Mouse (Mus musculus) midbrain, postnatal 0 days (tissue): Measurements from ENCODE around the gene Plekhh3. TPM values are rescaled to one million over a fixed set of nuclear protein-coding genes. Genes with fewer than 3 reads are reported as not detected.

Experiments
- ATAC-seq: fragments of 200-750 bp; cut with Nextera tagmentation; 2 replicates; pipeline ENCODE4 v1.8.0; 2017; ENCODE audit warnings: moderate number of reproducible peaks, mild to moderate bottlenecking, moderate TSS enrichment, moderate library complexity; ENCODE audit not compliant: low FRiP score
- DNase-seq: peaks from one replicate; pipeline ENCODE4 v3.0.0-alpha.2; 2015; ENCODE audit warnings: low spot score
- H3K27ac ChIP-seq: fragments of 300-500 bp; sonication (generic); 2 replicates; pipeline ENCODE4 v1.5.1; 2014; ENCODE audit warnings: low read depth, mild to moderate bottlenecking, low read length, mixed read lengths
- H3K27me3 ChIP-seq: fragments of 300-500 bp; sonication (generic); 2 replicates; pipeline ENCODE4 v1.6.1; 2014; ENCODE audit warnings: low read length, control low read depth, mixed read lengths; ENCODE audit not compliant: insufficient read depth
- H3K36me3 ChIP-seq: fragments of 300-500 bp; sonication (generic); 2 replicates; pipeline ENCODE4 v1.6.1; 2014; ENCODE audit warnings: low read length, control low read depth, mixed read lengths; ENCODE audit not compliant: insufficient read depth
- H3K4me1 ChIP-seq: fragments of 300-500 bp; sonication (generic); 2 replicates; pipeline ENCODE4 v1.6.1; 2014; ENCODE audit warnings: mild to moderate bottlenecking, control low read depth, antibody characterized with exemption, low read length, mixed read lengths; ENCODE audit not compliant: insufficient read depth
- H3K4me2 ChIP-seq: fragments of 300-500 bp; sonication (generic); 2 replicates; pipeline ENCODE4 v1.6.1; 2014; ENCODE audit warnings: low read depth, mild to moderate bottlenecking, low read length, mixed read lengths; ENCODE audit not compliant: poor library complexity, severe bottlenecking
- H3K4me3 ChIP-seq: fragments of 300-500 bp; sonication (generic); 2 replicates; pipeline ENCODE4 v1.5.1; 2014; ENCODE audit warnings: low read depth, mild to moderate bottlenecking, low read length, moderate library complexity
- H3K9ac ChIP-seq: fragments of 300-500 bp; sonication (generic); replicated peaks from 2 replicates; pipeline ENCODE4 v1.6.1; 2014; ENCODE audit warnings: mild to moderate bottlenecking, low read length, moderate library complexity, mixed read lengths; ENCODE audit not compliant: poor library complexity, severe bottlenecking
- H3K9me3 ChIP-seq: fragments of 300-500 bp; sonication (generic); 2 replicates; pipeline ENCODE4 v1.6.1; 2016; ENCODE audit warnings: low read length, control low read depth
- CTCF ChIP-seq: IDR thresholded peaks from 2 replicates; pipeline ENCODE4 v1.5.1; 2016; ENCODE audit warnings: antibody characterized with exemption, mild to moderate bottlenecking
- WGBS: fragments of 180-500 bp; shearing (Covaris S2); extraction: QIAGEN DNeasy Blood & Tissue Kit; methylation state at CpG from one replicate; pipeline ENCODE4 v1.1.7; 2014; 5-methylcytosine and 5-hydroxymethylcytosine counted together
- polyA plus RNA-seq: library from polyadenylated mRNA; unstranded; fragments of >200 nt; fragmentation: Nextera tagmentation; extraction: Ambion mirVana; gene quantifications from 2 replicates; pipeline ENCODE4 v1.2.1, GENCODE M21; 2015
- total RNA-seq: library from RNA; depleted of rRNA; stranded (reverse); fragments of >200 nt; gene quantifications from 2 replicates; pipeline ENCODE4 v1.2.3, GENCODE M21; 2014

The Plekhh3 gene
- total and polyA plus RNA-seq, 2 experiments from 2014 or later: 5.8 to 23.4 TPM

- H3K4me1 ChIP-seq: no peaks in the 10 kb centered on the region
- no peak overlapping the region for H3K27ac ChIP-seq
- no peak overlapping the region for H3K9ac ChIP-seq
- WGBS: 96% methylated on average over 3 of the region's 3 CpGs
- peaks cover 68% of the 10 kb centered on the region for H3K36me3 ChIP-seq
- H3K9me3 ChIP-seq: no peaks in the 10 kb centered on the region
- H3K27me3 ChIP-seq: no peaks in the 10 kb centered on the region
- H3K4me3 ChIP-seq: no peak overlapping the region
- no peak for TF ChIP-seq CTCF
- no peak overlapping the region for H3K4me2 ChIP-seq
- ATAC-seq: no peak
- no peak for DNase-seq
These were observed 28.4 kb upstream of the Plekhh3 start for GRCm38 (mm10) chr11:101199555-101199954.

DNA sequence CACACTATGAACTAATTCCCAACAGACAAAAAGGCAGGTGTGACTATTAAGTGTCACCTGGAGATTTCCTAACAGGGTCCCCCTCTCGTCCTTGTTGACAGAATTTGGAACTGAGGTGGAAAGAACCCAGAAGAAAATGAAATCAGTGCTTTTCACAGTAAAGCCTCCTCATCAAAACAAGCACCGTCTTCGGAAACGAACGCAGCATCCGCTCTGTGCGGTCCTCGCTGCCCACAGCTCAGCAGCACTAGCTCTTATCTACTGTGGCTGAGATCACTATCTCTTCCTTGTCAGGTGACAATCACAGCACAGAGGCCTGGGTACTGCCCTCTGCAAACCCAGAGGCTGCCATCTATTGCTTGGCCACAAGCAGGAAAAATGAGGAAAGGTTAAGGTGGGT is 25.0 kb upstream of the Plekhh3 start:
- Histone ChIP-seq H3K9me3 (no peaks in the 10 kb centered on the region), H3K27me3 (no peaks in the 10 kb centered on the region), H3K36me3 (peaks cover 52% of the 10 kb centered on the region), H3K9ac (no peak overlapping the region), H3K4me1 (no peaks in the 10 kb centered on the region), H3K27ac (no peak overlapping the region), H3K4me2 (no peak overlapping the region), H3K4me3 (no peak overlapping the region)
- ATAC-seq (no peak), DNase-seq (no peak)
- no peak for TF ChIP-seq CTCF
- WGBS: 92% methylated on average over 8 of the region's 8 CpGs

DNA sequence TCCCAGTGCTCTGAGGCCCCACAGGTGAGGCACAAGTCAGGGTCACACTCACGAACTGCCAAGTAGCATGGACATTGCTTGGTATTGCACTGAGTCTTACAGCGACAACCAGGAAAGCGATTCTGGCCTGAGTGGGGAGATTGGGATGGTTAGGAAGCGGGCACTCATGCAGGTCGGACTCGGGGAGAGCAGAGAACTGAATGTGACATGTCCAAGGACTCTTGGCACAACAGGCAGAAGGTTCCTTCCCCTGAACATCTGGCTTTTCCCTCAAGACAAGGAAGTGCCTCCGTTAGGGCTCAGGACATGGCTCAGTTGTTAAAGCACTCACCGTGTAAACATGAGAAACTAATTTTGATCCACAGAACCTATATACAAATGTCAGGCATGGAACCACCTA is 24.4 kb upstream of the Plekhh3 start:
- Histone ChIP-seq H3K9me3 (no peaks in the 10 kb centered on the region), H3K4me1 (no peaks in the 10 kb centered on the region), H3K27me3 (no peaks in the 10 kb centered on the region), H3K4me2 (no peak overlapping the region), H3K27ac (no peak overlapping the region), H3K4me3 (no peak overlapping the region), H3K36me3 (peaks cover 50% of the 10 kb centered on the region), H3K9ac (no peak overlapping the region)
- TF ChIP-seq CTCF: no peak
- ATAC-seq (no peak), DNase-seq (no peak)
- WGBS: 89% methylated on average over 8 of the region's 8 CpGs

- H3K27me3 ChIP-seq: no peaks in the 10 kb centered on the region
- WGBS: 86% methylated on average over 1 of the region's 1 CpGs
- no peak overlapping the region for H3K4me2 ChIP-seq
- DNase-seq (no peak), ATAC-seq (no peak)
- peaks cover 47% of the 10 kb centered on the region for H3K36me3 ChIP-seq
- TF ChIP-seq CTCF: no peak
- H3K27ac ChIP-seq: no peak overlapping the region
- no peak overlapping the region for H3K4me3 ChIP-seq
- no peaks in the 10 kb centered on the region for H3K4me1 ChIP-seq
- H3K9ac ChIP-seq: no peak overlapping the region
- no peaks in the 10 kb centered on the region for H3K9me3 ChIP-seq
These were observed 23.9 kb upstream of the Plekhh3 start for GRCm38 (mm10) chr11:101195101-101195500.

DNA sequence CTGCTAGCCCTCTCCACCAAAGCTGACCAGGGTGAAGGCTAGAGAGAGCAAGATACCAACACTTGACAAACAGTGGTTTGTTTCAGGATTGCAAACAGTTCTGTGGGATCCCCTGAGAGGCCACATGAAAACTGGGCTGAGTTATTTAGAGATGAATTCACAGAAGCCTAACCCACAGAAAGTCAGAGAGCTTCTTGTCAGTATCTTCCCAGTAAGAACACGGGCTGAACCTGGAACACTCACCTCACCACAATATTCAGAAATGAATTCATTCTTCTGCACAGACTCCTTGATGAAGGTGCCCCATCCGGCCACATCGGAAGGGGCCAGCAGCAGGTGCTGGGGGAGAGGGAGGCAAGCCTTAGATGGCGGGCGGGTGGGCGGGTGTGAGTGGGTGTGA is 23.5 kb upstream of the Plekhh3 start:
- H3K27me3 ChIP-seq: no peaks in the 10 kb centered on the region
- H3K4me2 ChIP-seq: no peak overlapping the region
- H3K27ac ChIP-seq: no peak overlapping the region
- ATAC-seq (no peak), DNase-seq (no peak)
- peaks cover 43% of the 10 kb centered on the region for H3K36me3 ChIP-seq
- no peak overlapping the region for H3K4me3 ChIP-seq
- 86% methylated on average over 6 of the region's 6 CpGs for WGBS
- TF ChIP-seq CTCF: no peak
- H3K9me3 ChIP-seq: no peaks in the 10 kb centered on the region
- H3K4me1 ChIP-seq: no peaks in the 10 kb centered on the region
- H3K9ac ChIP-seq: no peak overlapping the region

- Histone ChIP-seq H3K4me1 (no peaks in the 10 kb centered on the region), H3K27ac (no peak overlapping the region), H3K4me2 (no peak overlapping the region), H3K9ac (no peak overlapping the region), H3K36me3 (peaks cover 38% of the 10 kb centered on the region), H3K27me3 (no peaks in the 10 kb centered on the region), H3K4me3 (no peak overlapping the region), H3K9me3 (no peaks in the 10 kb centered on the region)
- DNase-seq: no peak
- TF ChIP-seq CTCF: no peak
- ATAC-seq: no peak
- WGBS: 81% methylated on average over 5 of the region's 5 CpGs
These were observed 23.0 kb upstream of the Plekhh3 start for GRCm38 (mm10) chr11:101194137-101194536.
